Mouse (Mus musculus): ENCODE data around the gene AU040320. TPM values are rescaled to one million over a fixed set of nuclear protein-coding genes. Genes with fewer than 3 reads are reported as not detected.

AU040320 gene
- polyA plus RNA-seq, 1 experiment from 2014 or later: 6.4 TPM

DNA sequence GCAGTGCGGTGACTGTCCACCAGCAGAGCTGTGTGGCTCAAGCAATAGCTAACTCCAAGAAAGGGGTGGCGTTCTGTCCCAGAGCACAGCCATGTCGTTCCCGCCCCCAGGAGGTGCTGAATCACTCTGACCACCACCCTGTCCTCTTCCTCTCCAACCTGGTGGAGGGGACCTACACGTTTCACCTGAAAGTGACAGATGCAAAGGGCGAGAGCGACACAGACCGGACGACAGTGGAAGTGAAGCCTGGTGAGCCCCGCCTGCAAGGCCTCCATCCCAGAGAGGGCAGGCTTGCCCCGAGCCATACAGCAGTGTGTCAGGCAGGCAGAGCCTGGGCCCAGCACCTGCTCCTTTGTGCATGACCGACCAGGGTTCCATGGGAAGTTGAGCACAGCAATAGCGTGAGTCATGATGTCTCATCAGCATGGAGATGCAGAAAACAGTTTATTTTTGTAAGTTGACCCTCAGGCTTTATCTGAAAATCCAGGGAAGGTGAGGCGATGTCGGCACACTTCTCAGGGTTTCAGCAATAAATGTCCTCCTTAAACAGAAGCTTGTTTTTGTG, 87.7 kb downstream of the AU040320 start:
- H3K36me3 ChIP-seq: peaks cover 29% of the 10 kb centered on the region
- WGBS (ENCODE audit: insufficient replicate concordance): 83% methylated on average over 15 of the region's 15 CpGs
- no peak for ATAC-seq (ENCODE audit: low read depth)

DNA sequence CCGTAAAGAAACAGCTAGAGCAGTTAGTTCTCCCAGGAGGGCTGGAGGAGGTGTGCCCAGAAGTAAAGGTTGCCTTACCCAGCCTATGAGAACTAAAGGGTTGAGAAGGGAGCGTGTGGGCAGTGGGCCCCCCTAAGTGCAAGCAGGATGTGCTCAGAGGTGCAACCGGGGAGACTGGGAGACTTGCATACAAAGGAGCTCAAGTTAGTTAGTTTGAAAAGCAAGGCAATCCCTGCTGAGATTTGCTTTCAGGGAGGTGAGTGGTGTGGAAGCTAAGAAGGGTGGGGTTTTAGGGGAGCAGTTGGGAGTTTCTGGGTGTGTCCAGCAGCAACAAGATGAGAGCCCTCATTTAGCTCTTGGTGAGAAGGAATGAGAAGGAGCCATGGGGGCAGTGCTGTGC, 89.6 kb downstream of the AU040320 start:
- H3K27me3 ChIP-seq: no peaks in the 10 kb centered on the region
- H3K4me1 ChIP-seq (replicated peaks): no peaks in the 10 kb centered on the region
- 66% methylated on average over 3 of the region's 3 CpGs for WGBS (ENCODE audit: insufficient replicate concordance)
- no peak for ATAC-seq (ENCODE audit: low read depth)
- no peak overlapping the region for H3K27ac ChIP-seq
- H3K9me3 ChIP-seq (replicated peaks): no peaks in the 10 kb centered on the region
- H3K9ac ChIP-seq: no peak overlapping the region
- no peak overlapping the region for H3K4me2 ChIP-seq
- peaks cover 33% of the 10 kb centered on the region for H3K36me3 ChIP-seq
- H3K4me3 ChIP-seq (replicated peaks): no peak overlapping the region
- no peak for DNase-seq

More for the DNA sequence above, 87.7 kb downstream of the AU040320 start:
- Histone ChIP-seq H3K27me3 (no peaks in the 10 kb centered on the region), H3K9me3 (replicated peaks) (no peaks in the 10 kb centered on the region), H3K4me1 (replicated peaks) (no peaks in the 10 kb centered on the region), H3K27ac (no peak overlapping the region), H3K4me2 (no peak overlapping the region), H3K4me3 (replicated peaks) (no peak overlapping the region), H3K9ac (no peak overlapping the region)
- DNase-seq: no peak

DNA sequence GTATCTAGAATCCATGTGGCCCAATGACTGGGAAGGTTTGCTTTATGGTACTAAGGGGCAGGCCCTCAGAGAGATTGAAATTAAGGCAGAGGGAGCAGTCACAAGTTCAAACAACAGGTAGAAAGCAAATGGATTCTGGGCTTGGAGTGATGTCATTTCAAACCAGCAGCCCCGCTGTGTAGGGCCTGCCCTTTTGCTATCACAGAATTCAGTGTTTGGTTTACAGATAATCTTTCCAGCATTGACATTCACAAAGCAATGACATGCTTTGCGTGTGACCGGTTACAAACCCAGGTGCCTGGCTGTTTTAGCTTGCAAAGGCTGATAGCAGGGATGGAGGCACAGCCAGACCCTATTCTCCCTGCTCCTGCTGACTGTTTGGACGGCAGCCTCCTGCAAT, 92.3 kb downstream of the AU040320 start:
- Histone ChIP-seq H3K9ac (no peak overlapping the region), H3K4me3 (replicated peaks) (no peak overlapping the region), H3K4me2 (no peak overlapping the region), H3K27ac (no peak overlapping the region), H3K9me3 (replicated peaks) (no peaks in the 10 kb centered on the region), H3K36me3 (peaks cover 36% of the 10 kb centered on the region), H3K4me1 (replicated peaks) (peaks cover 4% of the 10 kb centered on the region; the same call in 1 of the 2 replicates), H3K27me3 (no peaks in the 10 kb centered on the region)
- DNase-seq: no peak
- no peak for ATAC-seq (ENCODE audit: low read depth)
- WGBS (ENCODE audit: insufficient replicate concordance): 71% methylated on average over 4 of the region's 4 CpGs

DNA sequence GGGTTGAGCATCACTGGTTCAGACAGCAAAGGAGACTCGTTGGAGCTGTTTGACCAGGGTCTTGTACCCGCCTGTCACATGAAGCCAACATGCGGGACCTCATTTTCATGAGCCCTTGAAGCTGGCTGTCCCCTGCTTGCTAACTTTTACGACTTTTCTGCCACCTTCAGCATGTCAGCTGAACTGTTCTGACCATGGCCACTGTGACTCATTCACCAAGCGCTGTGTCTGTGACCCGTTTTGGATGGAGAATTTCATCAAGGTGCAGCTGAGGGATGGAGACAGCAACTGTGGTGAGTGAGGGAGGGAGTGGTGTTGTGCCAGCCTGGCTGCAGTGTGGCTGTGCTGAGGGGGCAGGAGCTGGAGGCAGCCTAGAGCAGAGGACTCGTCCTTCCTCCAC, 93.6 kb downstream of the AU040320 start:
- Histone ChIP-seq H3K4me1 (replicated peaks) (peaks cover 5% of the 10 kb centered on the region; the same call in 1 of the 2 replicates), H3K9ac (no peak overlapping the region), H3K36me3 (peaks cover 30% of the 10 kb centered on the region), H3K4me3 (replicated peaks) (no peak overlapping the region), H3K4me2 (no peak overlapping the region), H3K27me3 (no peaks in the 10 kb centered on the region), H3K9me3 (replicated peaks) (no peaks in the 10 kb centered on the region), H3K27ac (no peak overlapping the region)
- ATAC-seq (ENCODE audit: low read depth) (no peak), DNase-seq (no peak)
- WGBS (ENCODE audit: insufficient replicate concordance): 59% methylated on average over 7 of the region's 7 CpGs

DNA sequence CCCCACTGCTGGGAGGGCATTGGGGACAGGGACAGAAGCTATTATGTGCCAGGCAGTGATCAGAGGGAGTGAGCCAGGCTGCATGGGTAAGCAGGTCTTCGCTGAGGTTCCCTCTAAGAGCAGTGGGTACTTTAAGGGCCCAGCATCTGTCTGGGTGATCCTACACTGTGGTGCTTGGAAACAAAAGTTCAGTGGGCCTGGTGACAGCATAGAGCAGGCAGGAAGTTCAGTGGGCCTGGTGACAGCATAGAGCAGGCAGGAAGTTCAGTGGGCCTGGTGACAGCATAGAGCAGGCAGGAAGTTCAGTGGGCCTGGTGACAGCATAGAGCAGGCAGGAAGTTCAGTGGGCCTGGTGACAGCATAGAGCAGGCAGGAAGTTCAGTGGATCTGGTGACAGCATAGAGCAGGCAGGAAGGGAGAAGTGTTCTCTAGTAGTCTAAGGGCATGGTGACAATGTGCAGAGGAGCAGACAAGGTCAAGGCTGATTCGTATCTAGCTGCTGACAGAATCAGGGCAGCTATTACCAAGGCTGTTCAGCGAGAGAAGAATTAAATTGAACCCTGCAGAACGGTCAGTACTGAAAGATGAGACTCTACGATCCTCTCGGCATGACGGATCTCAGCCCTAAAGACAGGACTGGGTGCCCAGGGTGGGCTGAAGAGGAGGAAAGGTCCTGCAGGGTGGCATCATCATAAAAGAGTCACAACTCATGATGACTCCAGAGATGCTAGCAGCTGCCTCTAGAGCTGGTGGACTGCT, 96.9 kb downstream of the AU040320 start:
- ATAC-seq (ENCODE audit: low read depth): no peak

DNA sequence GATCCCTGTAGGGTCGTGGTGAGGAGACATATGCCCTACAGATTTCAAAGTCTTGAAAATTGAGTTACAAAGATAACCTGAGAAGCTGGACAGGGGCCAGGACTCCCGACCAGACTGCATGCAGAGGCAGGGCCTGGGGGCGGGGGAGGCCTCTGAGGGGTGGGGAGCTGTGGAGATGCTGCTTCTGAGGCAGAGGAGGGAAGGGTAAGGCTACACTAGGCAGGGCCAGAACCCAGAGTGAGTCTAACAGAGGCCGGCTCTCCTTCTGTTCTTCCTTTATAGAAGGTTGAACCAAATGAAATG, 97.4 kb downstream of the AU040320 start:
- no peak for DNase-seq
- no peaks in the 10 kb centered on the region for H3K9me3 ChIP-seq (replicated peaks)
- H3K4me1 ChIP-seq (replicated peaks): peaks cover 5% of the 10 kb centered on the region; the same call in 1 of the 2 replicates
- 64% methylated on average over 4 of the region's 4 CpGs for WGBS (ENCODE audit: insufficient replicate concordance)
- H3K4me3 ChIP-seq (replicated peaks): no peak overlapping the region
- H3K4me2 ChIP-seq: no peak overlapping the region
- no peak for ATAC-seq (ENCODE audit: low read depth)
- H3K36me3 ChIP-seq: peaks cover 27% of the 10 kb centered on the region
- H3K27me3 ChIP-seq: no peaks in the 10 kb centered on the region
- no peak overlapping the region for H3K9ac ChIP-seq
- no peak overlapping the region for H3K27ac ChIP-seq

More for the DNA sequence above, 96.9 kb downstream of the AU040320 start:
- Histone ChIP-seq H3K4me3 (replicated peaks) (no peak overlapping the region), H3K9ac (no peak overlapping the region), H3K36me3 (peaks cover 29% of the 10 kb centered on the region), H3K4me1 (replicated peaks) (peaks cover 5% of the 10 kb centered on the region; the same call in 1 of the 2 replicates), H3K27me3 (no peaks in the 10 kb centered on the region), H3K4me2 (no peak overlapping the region), H3K9me3 (replicated peaks) (no peaks in the 10 kb centered on the region), H3K27ac (no peak overlapping the region)
- WGBS (ENCODE audit: insufficient replicate concordance): 76% methylated on average over 7 of the region's 7 CpGs
- DNase-seq: no peak

DNA sequence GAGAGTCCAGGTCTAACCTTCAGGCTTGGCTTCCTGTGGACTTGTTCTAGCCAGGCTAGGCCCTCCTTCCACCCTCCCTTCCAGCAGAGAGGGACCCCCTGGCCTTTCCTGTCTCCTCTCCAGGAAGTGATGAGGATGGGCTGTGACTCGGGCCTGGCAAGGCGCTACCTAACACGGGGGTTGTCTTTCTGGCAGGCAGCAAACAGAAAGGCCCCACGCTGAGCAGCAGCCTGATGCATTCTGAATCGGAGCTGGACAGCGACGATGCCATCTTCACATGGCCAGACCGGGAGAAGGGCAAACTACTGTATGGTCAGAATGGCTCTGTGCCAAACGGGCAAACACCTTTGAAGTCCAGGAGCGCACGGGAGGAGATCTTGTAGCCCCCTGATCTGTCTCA, 99.6 kb downstream of the AU040320 start:
- WGBS (ENCODE audit: insufficient replicate concordance): 68% methylated on average over 11 of the region's 11 CpGs
- H3K9me3 ChIP-seq (replicated peaks): no peaks in the 10 kb centered on the region
- H3K4me3 ChIP-seq (replicated peaks): no peak overlapping the region
- no peak overlapping the region for H3K9ac ChIP-seq
- DNase-seq (no peak), ATAC-seq (ENCODE audit: low read depth) (no peak)
- H3K36me3 ChIP-seq: peaks cover 9% of the 10 kb centered on the region; the same call in 1 of the 2 replicates
- no peaks in the 10 kb centered on the region for H3K27me3 ChIP-seq
- H3K4me1 ChIP-seq (replicated peaks): peaks cover 5% of the 10 kb centered on the region; the same call in 1 of the 2 replicates
- H3K27ac ChIP-seq: no peak overlapping the region
- H3K4me2 ChIP-seq: no peak overlapping the region

DNA sequence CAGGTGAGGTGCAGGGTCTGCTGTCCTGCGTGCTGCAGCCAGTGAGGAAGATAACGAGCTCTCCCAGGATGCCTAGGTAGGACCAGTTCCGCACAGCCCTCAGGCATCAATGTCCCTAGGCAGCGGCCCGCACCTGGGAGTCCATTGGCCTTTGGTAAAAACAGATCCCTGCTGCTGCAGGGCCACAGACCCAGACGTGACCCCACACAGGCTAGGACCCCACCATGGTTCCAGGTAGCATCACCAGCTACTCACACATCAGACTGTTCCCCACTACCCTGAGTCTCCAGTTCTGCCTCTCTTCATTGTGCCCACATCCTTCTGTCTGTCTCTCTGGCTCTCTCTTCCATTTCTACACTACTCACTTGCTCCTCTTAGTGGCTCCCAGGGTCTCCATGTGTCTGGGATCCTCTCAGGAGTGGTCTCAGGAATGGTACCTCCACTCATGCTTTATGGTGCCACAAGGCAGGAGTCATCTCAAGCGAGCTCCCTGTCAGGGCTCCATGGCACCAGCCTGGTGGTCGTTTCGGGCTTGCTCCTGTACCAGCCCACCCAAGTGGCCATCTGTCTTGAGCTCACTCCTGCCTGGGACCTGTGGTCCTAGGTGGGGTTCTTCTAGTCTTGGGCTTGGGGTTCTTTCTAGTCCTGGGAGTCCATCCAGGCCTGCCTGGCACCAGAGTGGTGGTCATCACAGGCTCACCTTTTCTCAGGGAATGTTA, 107.1 kb downstream of the AU040320 start:
- Histone ChIP-seq H3K9ac (no peak overlapping the region), H3K4me1 (replicated peaks) (no peaks in the 10 kb centered on the region), H3K27ac (no peak overlapping the region), H3K27me3 (no peaks in the 10 kb centered on the region), H3K9me3 (replicated peaks) (no peaks in the 10 kb centered on the region), H3K4me2 (no peak overlapping the region), H3K4me3 (replicated peaks) (no peak overlapping the region), H3K36me3 (peaks cover 29% of the 10 kb centered on the region)
- ATAC-seq (ENCODE audit: low read depth) (no peak), DNase-seq (no peak)
- WGBS (ENCODE audit: insufficient replicate concordance): 76% methylated on average over 9 of the region's 9 CpGs

DNA sequence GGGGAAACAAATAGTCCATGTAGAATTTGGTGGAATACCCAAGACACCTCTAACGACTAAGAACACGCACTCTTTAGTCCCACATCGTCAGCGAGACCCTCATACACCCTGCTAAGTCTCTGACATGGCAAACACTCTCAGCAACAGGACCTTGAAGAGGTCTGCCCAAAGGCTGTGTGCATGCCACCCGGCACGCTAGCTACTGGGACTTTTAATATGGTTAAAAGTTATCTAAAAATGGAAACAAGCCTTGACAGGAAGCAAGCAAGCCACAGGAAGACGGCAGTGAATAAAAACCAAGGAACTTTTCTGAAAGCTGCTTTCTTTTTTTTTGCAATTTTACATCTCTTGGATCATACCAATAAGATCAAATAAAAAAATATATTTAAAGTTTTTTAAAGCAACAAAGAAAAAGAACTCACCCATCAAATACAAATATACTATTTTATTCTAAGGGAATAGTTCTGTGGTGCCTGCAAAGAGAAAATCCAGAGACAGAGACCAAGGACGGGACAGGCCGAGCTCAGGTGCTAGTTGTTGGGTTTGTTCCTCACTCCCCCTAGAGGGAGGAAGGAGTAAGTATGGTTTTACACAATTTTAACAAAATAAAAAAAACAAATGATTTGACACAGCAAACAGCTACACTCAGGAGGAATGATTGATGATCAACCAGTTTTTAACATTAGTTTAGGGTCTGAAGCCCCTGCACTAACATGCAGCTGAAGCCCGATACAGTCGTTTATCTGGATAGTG, 108.3 kb downstream of the AU040320 start:
- H3K4me3 ChIP-seq (replicated peaks): no peak overlapping the region
- DNase-seq (no peak), ATAC-seq (ENCODE audit: low read depth) (no peak)
- H3K27me3 ChIP-seq: no peaks in the 10 kb centered on the region
- no peaks in the 10 kb centered on the region for H3K4me1 ChIP-seq (replicated peaks)
- 61% methylated on average over 11 of the region's 11 CpGs for whole genome bisulfite sequencing (ENCODE audit: insufficient replicate concordance)
- H3K4me2 ChIP-seq: no peak overlapping the region
- H3K36me3 ChIP-seq: peaks cover 37% of the 10 kb centered on the region
- H3K9me3 ChIP-seq (replicated peaks): no peaks in the 10 kb centered on the region
- no peak overlapping the region for H3K9ac ChIP-seq
- no peak overlapping the region for H3K27ac ChIP-seq

DNA sequence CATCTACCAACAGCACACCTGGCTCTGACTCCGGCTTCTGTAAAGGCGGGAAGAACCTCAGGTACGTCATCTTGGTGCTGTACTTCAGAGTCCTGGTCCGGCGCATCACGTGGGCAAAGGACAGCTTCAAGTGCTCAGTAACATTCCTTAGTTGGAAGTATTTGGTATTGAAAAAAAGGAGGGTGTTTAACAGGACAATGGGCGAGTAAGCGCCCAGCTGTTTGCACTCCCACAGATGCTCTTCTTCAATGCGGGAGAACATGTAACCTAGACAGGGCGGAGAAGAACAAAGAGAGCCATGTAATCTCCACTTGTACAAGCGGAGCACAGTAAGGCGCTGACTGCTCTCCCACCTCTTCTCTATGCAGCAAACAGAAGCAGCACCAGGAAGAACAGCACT, 115.4 kb downstream of the AU040320 start:
- no peak overlapping the region for H3K4me2 ChIP-seq
- DNase-seq (no peak), ATAC-seq (ENCODE audit: low read depth) (no peak)
- 85% methylated on average over 12 of the region's 12 CpGs for WGBS (ENCODE audit: insufficient replicate concordance)
- H3K4me1 ChIP-seq (replicated peaks): no peaks in the 10 kb centered on the region
- H3K27ac ChIP-seq: no peak overlapping the region
- H3K9ac ChIP-seq: no peak overlapping the region
- H3K4me3 ChIP-seq (replicated peaks): no peak overlapping the region
- peaks cover 30% of the 10 kb centered on the region for H3K36me3 ChIP-seq
- H3K27me3 ChIP-seq: no peaks in the 10 kb centered on the region
- H3K9me3 ChIP-seq (replicated peaks): no peaks in the 10 kb centered on the region

DNA sequence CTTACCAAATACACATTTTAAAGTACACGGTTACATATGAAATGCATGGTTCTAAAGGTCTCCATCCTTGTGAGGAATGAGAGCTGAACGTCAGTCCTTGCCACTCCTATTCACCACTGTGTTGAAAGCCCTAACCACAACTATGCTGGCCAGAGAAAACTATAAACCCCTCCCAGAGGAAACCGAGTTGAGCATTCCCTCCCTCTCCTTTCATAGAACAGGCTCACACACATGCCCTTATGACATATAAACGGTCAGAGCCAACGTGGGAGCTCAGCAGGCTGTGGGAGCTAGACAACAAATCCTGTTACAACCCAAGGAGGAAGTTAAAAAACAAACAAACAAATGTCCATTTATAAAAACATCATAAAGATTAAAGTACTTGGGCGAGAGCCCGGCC, 119.4 kb downstream of the AU040320 start:
- no peaks in the 10 kb centered on the region for H3K27me3 ChIP-seq
- no peaks in the 10 kb centered on the region for H3K4me1 ChIP-seq (replicated peaks)
- H3K4me3 ChIP-seq (replicated peaks): no peak overlapping the region
- no peak overlapping the region for H3K9ac ChIP-seq
- H3K27ac ChIP-seq: no peak overlapping the region
- ATAC-seq (ENCODE audit: low read depth) (no peak), DNase-seq (no peak)
- H3K4me2 ChIP-seq: no peak overlapping the region
- peaks cover 20% of the 10 kb centered on the region for H3K36me3 ChIP-seq
- no peaks in the 10 kb centered on the region for H3K9me3 ChIP-seq (replicated peaks)
- 63% methylated on average over 7 of the region's 7 CpGs for WGBS (ENCODE audit: insufficient replicate concordance)

Measured in liver, embryonic 13.5 days (tissue).